Mouse (Mus musculus): Measurements from ENCODE around the gene Prss42.

- no peak for TF ChIP-seq CTCF (IDR thresholded peaks at IDR 0.05; ENCODE audit: low read depth, low read length)
- TF ChIP-seq POLR2A (IDR thresholded peaks at IDR 0.05; ENCODE audit: insufficient read depth, low read length), result no peak
Observed at GRCm38 (mm10) chr9:110758605-110759004, 39.4 kb upstream of the Prss42 start.

Measured in ES-Bruce4 (cell line).